Mouse (Mus musculus): ENCODE measurements at regions not wholly inside any gene's neighbourhood (a gene's known extent, or its start where the extent isn't known, plus 50 kb on each side); places are given as distances from the start of the nearest gene placed in this dataset.
A peak's percentile ranks its signal among the peaks of the same experiment; 100 is the strongest.

- no peak for DNase-seq (ENCODE audit: extremely low spot score in 1 of 2, low spot score in 1 of 2)
These were observed 797.1 kb upstream of the Slit2 start for GRCm38 (mm10) chr5:47185868-47186267.

GRCm38 (mm10) chr5:47202164-47202914 lies 780.6 kb upstream of the Slit2 start:
- DNase-seq (ENCODE audit: extremely low spot score in 1 of 2, low spot score in 1 of 2): no peak

- DNase-seq (ENCODE audit: extremely low spot score in 1 of 2, low spot score in 1 of 2): no peak
These were observed 780.0 kb upstream of the Slit2 start for GRCm38 (mm10) chr5:47202915-47203296.

- DNase-seq (ENCODE audit: extremely low spot score in 1 of 2, low spot score in 1 of 2): no peak
These were observed 772.4 kb upstream of the Slit2 start for GRCm38 (mm10) chr5:47210542-47210941.

- DNase-seq (ENCODE audit: extremely low spot score in 1 of 2, low spot score in 1 of 2): no peak
These were observed 767.5 kb upstream of the Slit2 start for GRCm38 (mm10) chr5:47215421-47215820.

GRCm38 (mm10) chr5:47225247-47225646 lies 757.7 kb upstream of the Slit2 start:
- DNase-seq (ENCODE audit: extremely low spot score in 1 of 2, low spot score in 1 of 2): no peak

GRCm38 (mm10) chr5:47236094-47236493 lies 746.8 kb upstream of the Slit2 start:
- DNase-seq (ENCODE audit: extremely low spot score in 1 of 2, low spot score in 1 of 2): no peak

GRCm38 (mm10) chr5:47240060-47240459 lies 742.9 kb upstream of the Slit2 start:
- no peak for DNase-seq (ENCODE audit: extremely low spot score in 1 of 2, low spot score in 1 of 2)

- peak in 1 of 2 experiments; percentile 25 for DNase-seq (ENCODE audit: extremely low spot score in 1 of 2, low spot score in 1 of 2)
These were observed 742.4 kb upstream of the Slit2 start for GRCm38 (mm10) chr5:47240586-47240985.

- DNase-seq (ENCODE audit: extremely low spot score in 1 of 2, low spot score in 1 of 2): peak in 1 of 2 experiments; percentile 6
These were observed 728.0 kb upstream of the Slit2 start for GRCm38 (mm10) chr5:47254835-47255369.

- no peak for DNase-seq (ENCODE audit: extremely low spot score in 1 of 2, low spot score in 1 of 2)
These were observed 721.1 kb upstream of the Slit2 start for GRCm38 (mm10) chr5:47261658-47262411.

GRCm38 (mm10) chr5:47272642-47273041 lies 710.3 kb upstream of the Slit2 start:
- DNase-seq (ENCODE audit: extremely low spot score in 1 of 2, low spot score in 1 of 2): no peak

- no peak for DNase-seq (ENCODE audit: extremely low spot score in 1 of 2, low spot score in 1 of 2)
These were observed 709.3 kb upstream of the Slit2 start for GRCm38 (mm10) chr5:47273389-47274255.

- DNase-seq (ENCODE audit: extremely low spot score in 1 of 2, low spot score in 1 of 2): no peak
These were observed 708.7 kb upstream of the Slit2 start for GRCm38 (mm10) chr5:47274256-47274638.

GRCm38 (mm10) chr5:47276231-47277195 lies 706.4 kb upstream of the Slit2 start:
- DNase-seq (ENCODE audit: extremely low spot score in 1 of 2, low spot score in 1 of 2): no peak

GRCm38 (mm10) chr5:47279630-47280029 lies 703.3 kb upstream of the Slit2 start:
- no peak for DNase-seq (ENCODE audit: extremely low spot score in 1 of 2, low spot score in 1 of 2)

- peak; percentile 69 to 71 for DNase-seq (ENCODE audit: extremely low spot score in 1 of 2, low spot score in 1 of 2)
These were observed 683.3 kb upstream of the Slit2 start for GRCm38 (mm10) chr5:47299602-47300001.

GRCm38 (mm10) chr5:47317506-47317905 lies 665.4 kb upstream of the Slit2 start:
- no peak for DNase-seq (ENCODE audit: extremely low spot score in 1 of 2, low spot score in 1 of 2)

GRCm38 (mm10) chr5:47318147-47318546 lies 664.8 kb upstream of the Slit2 start:
- DNase-seq (ENCODE audit: extremely low spot score in 1 of 2, low spot score in 1 of 2): no peak
